Mouse (Mus musculus) small intestine, adult 2 months (tissue): ENCODE results near the gene Ptgr1.

Experiments
- CTCF ChIP-seq: fragments of 200-500 bp; IDR thresholded peaks from 2 replicates; pipeline ENCODE4 v1.5.1; 2012; ENCODE audit warnings: low read depth, mild to moderate bottlenecking, control low read depth, inconsistent platforms, low read length, moderate library complexity, mixed read lengths; ENCODE audit not compliant: insufficient replicate concordance, insufficient read length; ENCODE audit errors: extremely low read depth
- POLR2A ChIP-seq: fragments of 200-500 bp; IDR thresholded peaks from 2 replicates; pipeline ENCODE4 v1.6.1; 2012; ENCODE audit warnings: low read depth, mild to moderate bottlenecking, control low read depth, inconsistent platforms, low read length, moderate library complexity

GRCm38 (mm10) chr4:58982806-58983205 lies 4.1 kb downstream of the Ptgr1 start:
- no peak for TF ChIP-seq CTCF
- TF ChIP-seq POLR2A = no peak
